Mouse (Mus musculus) intestine, embryonic 14.5 days (tissue): ENCODE data around the gene Pacsin2. TPM values are rescaled to one million over a fixed set of nuclear protein-coding genes. Genes with fewer than 3 reads are reported as not detected.

Experiments
- ATAC-seq: fragments of 200-750 bp; cut with Nextera tagmentation; replicated peaks from 2 replicates; pipeline ENCODE4 v1.8.0; 2017; ENCODE audit warnings: low read depth, moderate number of reproducible peaks, moderate TSS enrichment, moderate library complexity; ENCODE audit not compliant: low FRiP score, low TSS enrichment
- DNase-seq: peaks from one replicate; pipeline ENCODE4 v3.0.0-alpha.2; 2018; ENCODE audit warnings: low spot score
- H3K27ac ChIP-seq: fragments of 300-500 bp; sonication (generic); 2 replicates; pipeline ENCODE4 v1.5.1; 2014; ENCODE audit warnings: low read depth, mild to moderate bottlenecking, control low read depth
- H3K27me3 ChIP-seq: fragments of 300-500 bp; sonication (generic); replicated peaks from 2 replicates; pipeline ENCODE4 v1.6.1; 2014; ENCODE audit warnings: low read length, control low read depth; ENCODE audit not compliant: control insufficient read depth, insufficient read depth
- H3K36me3 ChIP-seq: fragments of 300-500 bp; sonication (generic); 2 replicates; pipeline ENCODE4 v1.6.1; 2014; ENCODE audit warnings: low read length, control low read depth; ENCODE audit not compliant: control insufficient read depth, insufficient read depth
- H3K4me1 ChIP-seq: fragments of 300-500 bp; sonication (generic); replicated peaks from 2 replicates; pipeline ENCODE4 v1.6.1; 2014; ENCODE audit warnings: low read length, control low read depth, mixed read lengths; ENCODE audit not compliant: control insufficient read depth, insufficient read depth
- H3K4me2 ChIP-seq: fragments of 300-500 bp; sonication (generic); 2 replicates; pipeline ENCODE4 v1.6.1; 2014; ENCODE audit warnings: low read length
- H3K4me3 ChIP-seq: fragments of 300-500 bp; sonication (generic); 2 replicates; pipeline ENCODE4 v1.5.1; 2014; ENCODE audit warnings: low read depth, low read length, control low read depth, mixed read lengths
- H3K9ac ChIP-seq: fragments of 300-500 bp; sonication (generic); 2 replicates; pipeline ENCODE4 v1.6.1; 2014; ENCODE audit warnings: mild to moderate bottlenecking, low read length
- H3K9me3 ChIP-seq: fragments of 300-500 bp; sonication (generic); 2 replicates; pipeline ENCODE4 v1.6.1; 2016; ENCODE audit warnings: low read length, control low read depth; ENCODE audit not compliant: control insufficient read depth
- WGBS: fragments of 180-500 bp; shearing (Covaris S2); extraction: QIAGEN DNeasy Blood & Tissue Kit; methylation state at CpG from one replicate; pipeline ENCODE4 v1.1.7; 2014; 5-methylcytosine and 5-hydroxymethylcytosine counted together
- polyA plus RNA-seq: library from polyadenylated mRNA; unstranded; fragments of >200 nt; fragmentation: Nextera tagmentation; extraction: Ambion mirVana; gene quantifications from 2 replicates; pipeline ENCODE4 v1.2.1, GENCODE M21; 2014

Gene Pacsin2
- polyA plus RNA-seq, 1 experiment from 2014 or later, result 63.9 TPM

DNA sequence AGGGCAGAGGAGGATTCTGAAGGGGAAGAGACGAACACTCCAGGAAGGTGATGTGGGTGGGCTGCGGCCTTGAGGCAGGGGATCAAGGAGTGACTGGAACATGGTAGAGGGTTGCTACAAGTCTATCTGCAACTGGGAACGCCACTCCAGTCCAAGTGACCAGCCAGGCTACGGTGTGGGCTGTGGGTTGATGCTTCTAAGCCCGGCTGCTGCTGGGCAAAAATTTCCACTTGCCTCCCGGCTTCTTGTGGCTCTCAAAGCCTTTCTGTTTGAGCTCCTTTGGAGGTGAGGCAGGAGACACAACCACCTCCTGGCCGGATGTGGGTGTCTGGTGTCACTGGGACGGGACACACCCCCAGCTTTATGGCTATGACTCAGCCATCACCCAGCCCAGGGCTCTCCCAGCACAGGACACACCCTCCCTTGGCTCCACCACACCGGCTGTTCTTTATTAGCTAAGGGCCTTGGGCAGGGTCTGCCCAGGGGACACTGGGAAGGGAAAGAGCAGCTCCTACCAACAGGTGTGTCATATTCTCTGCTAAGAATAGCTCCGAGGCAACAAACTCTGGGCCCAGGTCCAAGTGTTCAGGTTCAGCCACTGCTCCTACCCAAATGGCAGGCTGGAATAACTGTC lies 9.5 kb upstream of the Pacsin2 start:
- peak overlapping the region; percentile 70 for H3K27ac ChIP-seq
- no peak overlapping the region for H3K4me3 ChIP-seq
- peak; percentile 95 for ATAC-seq
- 0 out of 2 replicates have a peak, but pooled peaks cover 7% of the 10 kb centered on the region for H3K4me1 ChIP-seq
- no peaks in the 10 kb centered on the region for H3K27me3 ChIP-seq
- WGBS, result 43% methylated on average over 10 of the region's 10 CpGs
- peak; percentile 78 for DNase-seq
- H3K36me3 ChIP-seq, result no peaks in the 10 kb centered on the region
- H3K9me3 ChIP-seq, result no peaks in the 10 kb centered on the region
- no peak overlapping the region for H3K9ac ChIP-seq
- no peak overlapping the region for H3K4me2 ChIP-seq

DNA sequence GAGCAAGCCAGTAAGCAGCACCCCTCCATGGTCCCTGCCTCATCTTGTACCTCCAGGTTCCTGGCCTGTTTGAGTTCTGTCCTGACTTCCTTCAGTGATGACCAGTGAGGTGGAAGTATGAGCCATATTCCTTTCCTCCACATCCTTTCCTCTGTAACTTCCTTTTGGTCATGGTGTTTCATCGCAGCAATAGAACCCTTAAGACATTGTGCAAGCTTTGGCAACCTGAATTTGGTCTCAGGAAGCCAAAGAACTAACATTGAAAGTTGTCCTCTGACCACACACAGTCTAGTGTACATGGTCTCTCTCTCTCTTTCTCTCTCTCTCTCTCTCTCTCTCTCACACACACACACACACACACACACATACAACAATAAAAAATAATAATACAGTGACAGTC lies 8.8 kb upstream of the Pacsin2 start:
- DNase-seq, result no peak
- H3K36me3 ChIP-seq, result no peaks in the 10 kb centered on the region
- H3K4me2 ChIP-seq, result no peak overlapping the region
- no peak overlapping the region for H3K9ac ChIP-seq
- WGBS, result 87% methylated on average over 1 of the region's 1 CpGs
- H3K4me1 ChIP-seq, result 0 out of 2 replicates have a peak, but pooled peaks cover 7% of the 10 kb centered on the region
- no peak overlapping the region for H3K27ac ChIP-seq
- no peaks in the 10 kb centered on the region for H3K27me3 ChIP-seq
- no peak overlapping the region for H3K4me3 ChIP-seq
- no peaks in the 10 kb centered on the region for H3K9me3 ChIP-seq
- ATAC-seq, result no peak

DNA sequence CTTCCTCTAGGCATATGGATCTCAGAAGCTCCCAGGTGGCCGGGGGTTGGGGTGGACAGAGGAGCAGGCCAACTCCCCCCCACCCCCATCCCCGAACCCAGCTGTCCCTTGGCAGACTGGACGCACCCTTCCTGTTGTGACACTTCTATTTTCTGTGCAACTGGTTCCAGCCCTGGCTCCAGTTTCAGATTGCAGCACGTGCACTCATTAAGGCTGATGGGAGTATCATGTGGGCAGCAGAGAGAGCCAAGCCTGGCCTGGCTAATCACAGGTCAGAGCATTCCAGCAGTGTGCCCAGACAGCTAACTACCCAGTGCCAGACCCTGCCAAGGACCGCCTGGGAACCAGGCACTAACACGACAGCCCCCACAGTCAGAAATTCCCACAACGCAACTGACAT lies 7.1 kb upstream of the Pacsin2 start:
- Histone ChIP-seq H3K27ac (no peak overlapping the region), H3K9me3 (no peaks in the 10 kb centered on the region), H3K27me3 (no peaks in the 10 kb centered on the region), H3K9ac (no peak overlapping the region), H3K4me1 (0 out of 2 replicates have a peak, but pooled peaks cover 7% of the 10 kb centered on the region), H3K4me3 (no peak overlapping the region), H3K4me2 (no peak overlapping the region), H3K36me3 (no peaks in the 10 kb centered on the region)
- DNase-seq (no peak), ATAC-seq (no peak)
- WGBS, result 65% methylated on average over 7 of the region's 7 CpGs

DNA sequence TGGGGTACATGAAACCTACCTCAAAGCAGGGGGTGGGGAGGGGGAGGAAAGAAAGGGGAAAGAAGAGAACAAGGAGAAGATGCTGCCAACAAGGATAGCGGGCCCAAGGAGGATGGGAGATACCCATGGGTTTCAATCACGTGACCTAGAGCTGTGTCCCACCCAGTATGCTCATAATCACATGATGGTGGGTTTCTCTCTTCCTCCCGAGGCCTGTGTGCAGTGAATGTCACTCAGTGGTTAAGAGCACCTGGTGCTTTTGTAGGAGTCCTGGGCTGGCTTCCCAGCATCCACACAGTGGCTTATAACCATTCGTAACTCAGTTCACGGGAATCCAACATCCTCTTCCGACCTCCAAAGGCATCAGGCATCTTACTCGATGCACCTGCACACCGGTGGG lies 6.0 kb upstream of the Pacsin2 start:
- Histone ChIP-seq H3K27ac (no peak overlapping the region), H3K4me3 (no peak overlapping the region), H3K4me2 (no peak overlapping the region), H3K9me3 (no peaks in the 10 kb centered on the region), H3K4me1 (0 out of 2 replicates have a peak, but pooled peaks cover 7% of the 10 kb centered on the region), H3K27me3 (no peaks in the 10 kb centered on the region), H3K9ac (no peak overlapping the region), H3K36me3 (no peaks in the 10 kb centered on the region)
- WGBS, result 77% methylated on average over 8 of the region's 8 CpGs
- no peak for DNase-seq
- ATAC-seq, result no peak

DNA sequence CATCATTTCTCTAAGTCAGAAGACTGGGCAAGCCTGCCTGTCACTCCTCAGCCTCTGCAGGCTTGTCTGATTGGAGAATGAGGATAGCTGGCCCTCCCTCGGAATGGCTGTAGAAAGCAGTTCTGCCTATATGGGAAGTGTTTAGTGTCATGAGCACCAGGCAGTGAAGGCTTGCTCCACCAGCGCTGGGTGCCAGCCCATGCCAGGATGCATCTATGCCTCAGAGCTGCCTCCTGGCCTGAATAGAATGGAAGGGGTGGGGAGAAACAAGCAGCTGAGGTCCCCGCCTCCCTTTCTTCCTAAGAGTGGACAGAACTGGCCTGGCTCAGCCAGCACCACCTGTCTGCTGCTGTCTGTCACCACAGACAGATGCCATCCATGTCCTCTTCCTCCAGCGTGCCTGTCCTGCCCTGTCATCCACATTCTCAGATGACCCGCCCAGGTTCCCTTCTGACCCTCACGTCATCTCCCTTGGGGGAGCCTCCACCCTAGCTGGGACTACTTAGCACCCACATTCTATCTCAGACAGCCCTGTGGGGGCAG lies 4.9 kb upstream of the Pacsin2 start:
- ATAC-seq, result no peak
- Histone ChIP-seq H3K4me1 (0 out of 2 replicates have a peak, but pooled peaks cover 7% of the 10 kb centered on the region), H3K4me3 (no peak overlapping the region), H3K36me3 (no peaks in the 10 kb centered on the region), H3K4me2 (no peak overlapping the region), H3K9ac (no peak overlapping the region), H3K9me3 (no peaks in the 10 kb centered on the region), H3K27ac (no peak overlapping the region), H3K27me3 (no peaks in the 10 kb centered on the region)
- no peak for DNase-seq
- 59% methylated on average over 6 of the region's 6 CpGs for WGBS

DNA sequence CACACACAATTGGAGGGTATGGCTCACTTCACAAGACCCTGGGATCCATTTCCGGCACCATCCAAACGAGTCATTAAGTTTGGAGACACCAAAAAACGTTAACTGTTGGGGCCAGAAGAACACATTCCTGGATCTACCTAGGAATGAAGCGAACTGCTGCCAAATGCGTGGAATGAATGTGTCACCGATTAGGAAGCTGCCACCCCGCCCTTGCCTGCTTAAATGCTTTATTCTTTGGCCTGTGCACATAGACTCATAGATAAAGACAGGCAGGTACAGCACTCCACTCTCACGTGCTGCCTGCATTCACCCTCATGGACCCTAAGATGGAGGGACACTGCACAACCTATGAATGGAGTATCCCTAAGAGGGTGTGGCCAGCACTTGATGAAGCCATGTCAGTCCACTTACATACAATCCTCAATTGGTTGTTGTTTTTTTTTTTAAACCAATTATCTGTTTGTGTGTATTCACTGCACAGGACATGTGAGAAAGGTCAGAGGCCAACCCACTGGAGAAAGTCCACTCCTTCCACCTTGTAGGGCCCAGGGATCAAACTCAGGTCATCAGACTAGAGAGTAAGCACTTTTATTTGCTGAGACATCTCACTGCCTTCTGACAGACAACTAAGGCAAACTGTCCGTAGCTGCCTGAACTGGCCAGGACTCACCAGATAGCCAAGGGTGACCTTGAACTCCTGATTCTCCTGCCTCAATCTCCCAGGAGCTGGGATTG lies 3.0 kb upstream of the Pacsin2 start:
- Histone ChIP-seq H3K9me3 (no peaks in the 10 kb centered on the region), H3K4me3 (no peak overlapping the region), H3K36me3 (no peaks in the 10 kb centered on the region), H3K4me2 (no peak overlapping the region), H3K27me3 (no peaks in the 10 kb centered on the region), H3K4me1 (peaks cover 11% of the 10 kb centered on the region), H3K9ac (no peak overlapping the region), H3K27ac (no peak overlapping the region)
- 75% methylated on average over 9 of the region's 9 CpGs for WGBS
- ATAC-seq, result no peak
- no peak for DNase-seq

DNA sequence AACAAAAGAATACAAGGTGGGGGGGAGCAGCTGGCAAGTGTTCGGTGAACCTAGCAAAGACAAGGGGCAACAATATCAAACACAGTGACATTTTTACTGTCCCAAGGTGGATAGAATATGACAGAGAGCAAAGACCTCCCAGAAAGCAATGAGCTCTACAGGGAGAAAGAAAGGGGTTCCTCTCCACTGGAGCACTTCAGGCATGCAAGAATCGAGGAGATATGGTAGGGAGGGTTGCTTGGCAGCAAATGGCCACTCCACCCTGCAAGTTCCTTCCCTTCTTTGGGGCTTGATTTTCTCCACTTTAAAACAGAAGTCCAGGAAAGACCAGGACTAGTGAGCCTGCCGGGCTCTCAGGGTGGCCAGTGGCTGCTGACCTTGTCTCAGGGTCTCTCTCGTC lies 1.9 kb upstream of the Pacsin2 start:
- Histone ChIP-seq H3K9me3 (no peaks in the 10 kb centered on the region), H3K36me3 (no peaks in the 10 kb centered on the region), H3K4me1 (peaks cover 12% of the 10 kb centered on the region), H3K27me3 (no peaks in the 10 kb centered on the region), H3K4me2 (no peak overlapping the region), H3K27ac (no peak overlapping the region), H3K9ac (no peak overlapping the region), H3K4me3 (no peak overlapping the region)
- ATAC-seq (no peak), DNase-seq (no peak)
- 74% methylated on average over 4 of the region's 4 CpGs for WGBS

DNA sequence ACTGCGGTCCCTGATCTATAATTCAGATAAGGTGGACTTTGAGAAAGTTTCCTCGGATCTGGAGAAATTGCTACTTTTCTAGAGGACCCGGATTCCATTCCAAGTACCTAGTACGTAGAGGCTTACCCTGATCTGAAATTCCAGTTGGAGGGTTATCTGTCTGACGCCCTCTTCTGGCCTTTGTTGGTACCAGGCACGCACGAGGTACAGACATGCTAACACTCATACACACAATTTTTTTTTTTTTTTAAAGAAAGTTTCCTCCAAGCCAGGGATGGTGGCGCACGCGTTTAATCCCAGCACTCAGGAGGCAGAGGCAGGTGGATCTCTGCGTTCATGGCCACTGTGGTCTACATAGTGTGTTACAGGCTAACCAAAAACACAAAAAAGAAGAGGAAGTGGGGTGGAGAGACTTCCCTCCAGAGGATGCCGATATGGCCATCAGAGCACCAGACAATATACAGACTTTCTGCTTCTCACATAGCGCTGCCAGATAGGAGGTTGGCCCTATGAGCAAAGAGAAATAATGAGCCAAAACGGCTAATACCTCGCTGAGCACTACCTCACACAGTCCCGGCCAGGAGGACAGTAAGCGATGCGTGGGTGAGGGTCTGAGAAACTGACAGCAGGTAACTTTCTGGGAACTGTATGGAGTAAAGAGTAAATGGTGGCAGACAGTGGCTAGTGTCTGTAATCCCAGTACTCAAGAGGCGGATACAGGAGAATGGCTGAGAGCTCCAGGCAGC lies 672 bp upstream of the Pacsin2 start:
- H3K36me3 ChIP-seq, result no peaks in the 10 kb centered on the region
- H3K4me1 ChIP-seq, result peaks cover 12% of the 10 kb centered on the region
- H3K9ac ChIP-seq, result no peak overlapping the region
- ATAC-seq, result 0 out of 2 replicates have a peak, but pooled peaks have one; percentile 0
- H3K27ac ChIP-seq, result no peak overlapping the region; the same call in 1 of the 2 replicates
- WGBS, result 76% methylated on average over 19 of the region's 19 CpGs
- peak overlapping the region; percentile 77 for H3K4me3 ChIP-seq
- H3K4me2 ChIP-seq, result peak overlapping the region; percentile 89
- DNase-seq, result no peak
- no peaks in the 10 kb centered on the region for H3K9me3 ChIP-seq
- H3K27me3 ChIP-seq, result no peaks in the 10 kb centered on the region
